Comparison of ENCODE assay signal across 23 mouse cellular contexts in genomic region chr4:100273807-100274480, GRCm38 (mm10).
DNase-seq lines count a peak whose midpoint lies in the region; ATAC-seq and TF ChIP-seq lines count a peak whose summit lies in the region.
"Had no signal": no experiment of that assay in that cellular context is flagged by ENCODE, and none has a peak within 500 bp of the region (broad histone marks: within the 10 kb centered on the region; RNA-seq: fewer than 3 reads in every experiment).

No protein-coding gene starts in this region.

- no peak overlapping the region for H3K4me2 ChIP-seq in midbrain, embryonic 11.5 days
- no peak overlapping the region for H3K4me2 ChIP-seq in stomach, postnatal 0 days (replicated peaks; ENCODE audit: low read depth)
- H3K4me2 ChIP-seq in hindbrain, postnatal 0 days (ENCODE audit: low read depth, low read length): no peak overlapping the region
- H3K4me2 ChIP-seq: heart, embryonic 12.5 days; heart, embryonic 15.5 days; hindbrain, embryonic 14.5 days had no signal

- no peaks in the 10 kb centered on the region for H3K4me1 ChIP-seq in midbrain, embryonic 11.5 days (ENCODE audit: control insufficient read depth, insufficient read depth, low read length)
- H3K4me1 ChIP-seq in midbrain, embryonic 10.5 days: peaks cover 10% of the 10 kb centered on the region
- H3K4me1 ChIP-seq in stomach, postnatal 0 days (replicated peaks; ENCODE audit: control insufficient read depth, insufficient read depth): no peaks in the 10 kb centered on the region
- H3K4me1 ChIP-seq in hindbrain, postnatal 0 days (ENCODE audit: insufficient read depth, low read length): no peaks in the 10 kb centered on the region
- H3K4me1 ChIP-seq in limb, embryonic 10.5 days: peaks cover 6% of the 10 kb centered on the region; the same call in 1 of the 2 replicates

- H3K9me3 ChIP-seq in midbrain, embryonic 11.5 days (ENCODE audit: control insufficient read depth, low read length): no peaks in the 10 kb centered on the region
- H3K9me3 ChIP-seq in midbrain, embryonic 10.5 days (replicated peaks): no peaks in the 10 kb centered on the region
- H3K9me3 ChIP-seq in stomach, postnatal 0 days (ENCODE audit: control insufficient read depth, low read length): no peaks in the 10 kb centered on the region
- no peaks in the 10 kb centered on the region for H3K9me3 ChIP-seq in hindbrain, postnatal 0 days (ENCODE audit: low read length)
- no peaks in the 10 kb centered on the region for H3K9me3 ChIP-seq in limb, embryonic 10.5 days (replicated peaks)
- H3K9me3 ChIP-seq: heart, embryonic 12.5 days; heart, embryonic 15.5 days had no signal

- H3K4me3 ChIP-seq in midbrain, embryonic 11.5 days (ENCODE audit: low read depth, low read length): no peak overlapping the region
- no peak overlapping the region for H3K4me3 ChIP-seq in midbrain, embryonic 10.5 days
- H3K4me3 ChIP-seq in stomach, postnatal 0 days (ENCODE audit: low read depth, low read length): no peak overlapping the region
- H3K4me3 ChIP-seq in hindbrain, postnatal 0 days (ENCODE audit: low read length): no peak overlapping the region
- no peak overlapping the region for H3K4me3 ChIP-seq in limb, embryonic 10.5 days
- H3K4me3 ChIP-seq: gastrocnemius, adult 2 months; heart, embryonic 12.5 days; heart, embryonic 15.5 days had no signal

- H3K27ac ChIP-seq in midbrain, embryonic 11.5 days (ENCODE audit: low read depth, low read length): no peak overlapping the region
- no peak overlapping the region for H3K27ac ChIP-seq in midbrain, embryonic 10.5 days (replicated peaks)
- H3K27ac ChIP-seq in stomach, postnatal 0 days (replicated peaks): no peak overlapping the region
- H3K27ac ChIP-seq in hindbrain, postnatal 0 days: no peak overlapping the region
- no peak overlapping the region for H3K27ac ChIP-seq in limb, embryonic 10.5 days
- H3K27ac ChIP-seq: gastrocnemius, adult 2 months; heart, embryonic 15.5 days; hindbrain, embryonic 14.5 days had no signal

- H3K36me3 ChIP-seq in midbrain, embryonic 11.5 days (ENCODE audit: control insufficient read depth, insufficient read depth, low read length): no peaks in the 10 kb centered on the region
- H3K36me3 ChIP-seq in midbrain, embryonic 10.5 days: no peaks in the 10 kb centered on the region
- H3K36me3 ChIP-seq in stomach, postnatal 0 days (ENCODE audit: control insufficient read depth, insufficient read depth, low read length): no peaks in the 10 kb centered on the region
- H3K36me3 ChIP-seq in hindbrain, postnatal 0 days (ENCODE audit: insufficient read depth, low read length): no peaks in the 10 kb centered on the region
- H3K36me3 ChIP-seq in limb, embryonic 10.5 days: no peaks in the 10 kb centered on the region
- H3K36me3 ChIP-seq: heart, embryonic 12.5 days; heart, embryonic 15.5 days had no signal

- H3K9ac ChIP-seq in midbrain, embryonic 11.5 days (ENCODE audit: low read length): no peak overlapping the region
- no peak overlapping the region for H3K9ac ChIP-seq in stomach, postnatal 0 days (ENCODE audit: low read length)
- H3K9ac ChIP-seq in hindbrain, postnatal 0 days (replicated peaks; ENCODE audit: low read length): no peak overlapping the region
- H3K9ac ChIP-seq: forebrain, postnatal 0 days; heart, embryonic 12.5 days; heart, embryonic 15.5 days; hindbrain, embryonic 14.5 days had no signal

- peak; percentile 80 for DNase-seq in heart, adult 11 months
- DNase-seq in heart, postnatal 14 days: no peak
- peak; percentile 44 for DNase-seq in midbrain, embryonic 11.5 days (ENCODE audit: low spot score, missing footprints)
- DNase-seq in midbrain, embryonic 10.5 days (ENCODE audit: low spot score): no peak
- DNase-seq in NIH3T3 (ENCODE audit: low read depth): peak; percentile 76
- DNase-seq in stomach, postnatal 0 days (ENCODE audit: low spot score): no peak
- no peak for DNase-seq in hindbrain, postnatal 0 days (ENCODE audit: low spot score)
- no peak for DNase-seq in limb, embryonic 10.5 days (ENCODE audit: low spot score)
- DNase-seq: adrenal gland, adult 2 months; adrenal gland, postnatal 14 days; cerebellum, adult 11 months; cerebellum, adult 9-11 months; cerebellum, postnatal 36 days; forebrain, postnatal 0 days; gastrocnemius, adult 2 months; gastrocnemius, postnatal 14 days; heart, adult 18-20 months; heart, postnatal 10 days; heart, postnatal 4 days had no signal

- ATAC-seq in midbrain, embryonic 11.5 days (ENCODE audit: low FRiP score): no peak
- ATAC-seq in stomach, postnatal 0 days (ENCODE audit: low FRiP score, low TSS enrichment): 0 out of 2 replicates have a peak, but pooled peaks have one; percentile 15
- ATAC-seq in hindbrain, postnatal 0 days: no peak
- ATAC-seq: forebrain, embryonic 14.5 days; forebrain, postnatal 0 days had no signal

- no peaks in the 10 kb centered on the region for H3K27me3 ChIP-seq in midbrain, embryonic 11.5 days (ENCODE audit: control insufficient read depth, insufficient read depth, low read length)
- H3K27me3 ChIP-seq in midbrain, embryonic 10.5 days (ENCODE audit: low read depth, poor library complexity, severe bottlenecking): no peaks in the 10 kb centered on the region
- H3K27me3 ChIP-seq in stomach, postnatal 0 days (ENCODE audit: control insufficient read depth, insufficient read depth, low read length): no peaks in the 10 kb centered on the region
- no peaks in the 10 kb centered on the region for H3K27me3 ChIP-seq in hindbrain, postnatal 0 days (ENCODE audit: insufficient read depth, low read length)
- no peaks in the 10 kb centered on the region for H3K27me3 ChIP-seq in limb, embryonic 10.5 days (ENCODE audit: low read depth, poor library complexity, severe bottlenecking)
- H3K27me3 ChIP-seq: heart, embryonic 12.5 days; heart, embryonic 15.5 days had no signal

- TF ChIP-seq CTCF in stomach, postnatal 0 days (IDR thresholded peaks at IDR 0.05; ENCODE audit: low read depth): no peak
- no peak for TF ChIP-seq CTCF in hindbrain, postnatal 0 days (IDR thresholded peaks at IDR 0.05; ENCODE audit: low read depth)

- intact Hi-C loops in heart, postnatal 14 days (cut with DNase I): no loop called here

- no peak for TF ChIP-seq EP300 in stomach, postnatal 0 days (optimal IDR thresholded peaks at IDR 0.05)

- 94% methylated on average over 4 of the region's 4 CpGs for WGBS in midbrain, embryonic 11.5 days
- 92% methylated on average over 4 of the region's 4 CpGs for whole genome bisulfite sequencing in midbrain, embryonic 10.5 days
- WGBS in stomach, postnatal 0 days: 89% methylated on average over 4 of the region's 4 CpGs
- 93% methylated on average over 4 of the region's 4 CpGs for WGBS in hindbrain, postnatal 0 days
- WGBS in limb, embryonic 10.5 days: 93% methylated on average over 4 of the region's 4 CpGs

Comparison
In these comparisons a context has a peak if more than half of its experiments do, and no peak if none do; other contexts are left out.
1. DNase-seq: peak in heart, adult 11 months (single experiment), midbrain, embryonic 11.5 days (single experiment) and NIH3T3 (single experiment); none in heart, postnatal 14 days (0 of 2), midbrain, embryonic 10.5 days (single experiment), stomach, postnatal 0 days (single experiment), hindbrain, postnatal 0 days (single experiment) and limb, embryonic 10.5 days (single experiment).